In genomic region chr15:77849039-77849436, GRCm38 (mm10) we compare ENCODE assay signal across 16 mouse cellular contexts. TPM values are rescaled to one million over a fixed set of nuclear protein-coding genes. Genes with fewer than 3 reads are reported as not detected.
A peak's percentile ranks its signal among the peaks of the same experiment; 100 is the strongest.
DNase-seq lines count a peak whose midpoint lies in the region; ATAC-seq lines count a peak whose summit lies in the region.
"Had no signal": no experiment of that assay in that cellular context is flagged by ENCODE, and none has a peak within 500 bp of the region (broad histone marks: within the 10 kb centered on the region; RNA-seq: fewer than 3 reads in every experiment).

No protein-coding gene starts in this region.

- no peak for ATAC-seq in liver, embryonic 15.5 days (ENCODE audit: insufficient read depth)
- ATAC-seq in intestine, embryonic 14.5 days (replicated peaks; ENCODE audit: low FRiP score, low TSS enrichment, low read depth) = no peak
- no peak for ATAC-seq in stomach, embryonic 16.5 days (ENCODE audit: insufficient read depth, low FRiP score)

- WGBS in liver, embryonic 15.5 days (ENCODE audit: insufficient replicate concordance) = 61% methylated on average over 5 of the region's 5 CpGs
- WGBS in intestine, embryonic 14.5 days = 61% methylated on average over 5 of the region's 5 CpGs
- 57% methylated on average over 5 of the region's 5 CpGs for whole genome bisulfite sequencing in stomach, embryonic 16.5 days
- 70% methylated on average over 5 of the region's 5 CpGs for WGBS in hindbrain, embryonic 10.5 days

- H3K27ac ChIP-seq in liver, embryonic 15.5 days (replicated peaks) = 0 out of 2 replicates have a peak overlapping the region, but pooled peaks have one; percentile 20
- peak overlapping the region; percentile 18; the same call in 1 of the 2 replicates for H3K27ac ChIP-seq in intestine, embryonic 14.5 days (ENCODE audit: low read depth)
- H3K27ac ChIP-seq in stomach, embryonic 16.5 days (ENCODE audit: low read length) = peak overlapping the region; percentile 33; the same call in 1 of the 2 replicates
- H3K27ac ChIP-seq in hindbrain, embryonic 10.5 days = no peak overlapping the region
- H3K27ac ChIP-seq: hindbrain, embryonic 13.5 days; limb, embryonic 12.5 days; midbrain, embryonic 12.5 days had no signal

- DNase-seq in liver = no peak
- peak; percentile 29 for DNase-seq in thymus, postnatal 14 days
- DNase-seq in thymus, postnatal 10 days (ENCODE audit: low spot score in 2 of 2) = no peak
- no peak for DNase-seq in intestine, embryonic 14.5 days (ENCODE audit: low spot score)
- no peak for DNase-seq in left cerebral cortex, postnatal 10 days (ENCODE audit: extremely low spot score in 1 of 2, low spot score in 2 of 2)
- no peak for DNase-seq in hindbrain, embryonic 10.5 days (ENCODE audit: low spot score)
- DNase-seq: cerebellum, postnatal 10 days; embryo, embryonic 11 days; kidney, adult 2 months; kidney, postnatal 4 days; right cerebral cortex, adult 18-20 months had no signal

- H3K4me2 ChIP-seq in liver, embryonic 15.5 days = no peak overlapping the region
- H3K4me2 ChIP-seq in intestine, embryonic 14.5 days (ENCODE audit: low read length) = no peak overlapping the region
- no peak overlapping the region for H3K4me2 ChIP-seq in stomach, embryonic 16.5 days (ENCODE audit: low read depth, low read length)
- H3K4me2 ChIP-seq: hindbrain, embryonic 13.5 days; limb, embryonic 12.5 days; midbrain, embryonic 12.5 days had no signal

- H3K4me1 ChIP-seq in liver, embryonic 15.5 days (replicated peaks) = peaks cover 27% of the 10 kb centered on the region
- H3K4me1 ChIP-seq in intestine, embryonic 14.5 days (replicated peaks; ENCODE audit: control insufficient read depth, insufficient read depth, low read length) = no peaks in the 10 kb centered on the region
- H3K4me1 ChIP-seq in stomach, embryonic 16.5 days (ENCODE audit: control insufficient read depth, insufficient read depth, low read length) = peaks cover 12% of the 10 kb centered on the region
- peaks cover 18% of the 10 kb centered on the region for H3K4me1 ChIP-seq in hindbrain, embryonic 10.5 days (replicated peaks)
- H3K4me1 ChIP-seq: hindbrain, embryonic 13.5 days; midbrain, embryonic 12.5 days had no signal

- intact Hi-C loops in left cerebral cortex, postnatal 10 days (cut with DNase I) = no loop called here

- H3K9me3 ChIP-seq in liver, embryonic 15.5 days (replicated peaks) = no peaks in the 10 kb centered on the region
- no peaks in the 10 kb centered on the region for H3K9me3 ChIP-seq in intestine, embryonic 14.5 days (ENCODE audit: control insufficient read depth, low read length)
- H3K9me3 ChIP-seq in stomach, embryonic 16.5 days (replicated peaks; ENCODE audit: control insufficient read depth, low read length) = no peaks in the 10 kb centered on the region
- H3K9me3 ChIP-seq in hindbrain, embryonic 10.5 days = no peaks in the 10 kb centered on the region
- H3K9me3 ChIP-seq: hindbrain, embryonic 13.5 days; limb, embryonic 12.5 days; midbrain, embryonic 12.5 days had no signal

- no peaks in the 10 kb centered on the region for H3K36me3 ChIP-seq in liver, embryonic 15.5 days (replicated peaks)
- H3K36me3 ChIP-seq in intestine, embryonic 14.5 days (ENCODE audit: control insufficient read depth, insufficient read depth, low read length) = no peaks in the 10 kb centered on the region
- no peaks in the 10 kb centered on the region for H3K36me3 ChIP-seq in stomach, embryonic 16.5 days (ENCODE audit: control insufficient read depth, insufficient read depth, low read length)
- no peaks in the 10 kb centered on the region for H3K36me3 ChIP-seq in hindbrain, embryonic 10.5 days
- H3K36me3 ChIP-seq: hindbrain, embryonic 13.5 days; limb, embryonic 12.5 days; midbrain, embryonic 12.5 days had no signal

- H3K4me3 ChIP-seq in liver, embryonic 15.5 days (replicated peaks) = no peak overlapping the region
- H3K4me3 ChIP-seq in intestine, embryonic 14.5 days (ENCODE audit: low read depth, low read length) = no peak overlapping the region
- no peak overlapping the region for H3K4me3 ChIP-seq in stomach, embryonic 16.5 days (replicated peaks; ENCODE audit: low read length)
- H3K4me3 ChIP-seq in hindbrain, embryonic 10.5 days = no peak overlapping the region
- H3K4me3 ChIP-seq: hindbrain, embryonic 13.5 days; limb, embryonic 12.5 days; midbrain, embryonic 12.5 days had no signal

- H3K27me3 ChIP-seq in liver, embryonic 15.5 days = peaks cover 3% of the 10 kb centered on the region; the same call in 1 of the 2 replicates
- no peaks in the 10 kb centered on the region for H3K27me3 ChIP-seq in intestine, embryonic 14.5 days (replicated peaks; ENCODE audit: control insufficient read depth, insufficient read depth, low read length)
- no peaks in the 10 kb centered on the region for H3K27me3 ChIP-seq in stomach, embryonic 16.5 days (ENCODE audit: control insufficient read depth, insufficient read depth, low read length)
- H3K27me3 ChIP-seq in hindbrain, embryonic 10.5 days (ENCODE audit: insufficient read depth, poor library complexity, severe bottlenecking) = no peaks in the 10 kb centered on the region
- H3K27me3 ChIP-seq: hindbrain, embryonic 13.5 days; limb, embryonic 12.5 days; midbrain, embryonic 12.5 days had no signal

- no peak overlapping the region for H3K9ac ChIP-seq in liver, embryonic 15.5 days
- H3K9ac ChIP-seq in intestine, embryonic 14.5 days (ENCODE audit: low read length) = no peak overlapping the region
- no peak overlapping the region for H3K9ac ChIP-seq in stomach, embryonic 16.5 days (ENCODE audit: low read length)
- H3K9ac ChIP-seq: hindbrain, embryonic 13.5 days; limb, embryonic 12.5 days; midbrain, embryonic 12.5 days had no signal

RNA-seq across cellular contexts. Expression of gene Myh9, which starts 7.1 kb away (rescaled TPM):
- polyA plus RNA-seq in liver, embryonic 15.5 days (2015; fragmentation: Nextera tagmentation; extraction: Ambion mirVana) = 19.5 and 20.3 TPM in 2 replicates
- 67.9 and 72.2 TPM in 2 replicates for polyA plus RNA-seq in intestine, embryonic 14.5 days (2014; fragmentation: Nextera tagmentation; extraction: Ambion mirVana)
- polyA plus RNA-seq in stomach, embryonic 16.5 days (2015; fragmentation: Nextera tagmentation; extraction: Ambion mirVana) = 54.5 and 63.5 TPM in 2 replicates
- total RNA-seq in left cerebral cortex, postnatal 10 days (2021) = 10 to 100 TPM; 58.2 to 58.8 TPM
- polyA plus RNA-seq in hindbrain, embryonic 10.5 days (2016; fragmentation: Nextera tagmentation; extraction: Ambion mirVana) = 32.7 and 38.4 TPM in 2 replicates
